Mouse (Mus musculus): ENCODE measurements at regions not wholly inside any gene's neighbourhood (a gene's known extent, or its start where the extent isn't known, plus 50 kb on each side); places are given as distances from the start of the nearest gene placed in this dataset.

DNA sequence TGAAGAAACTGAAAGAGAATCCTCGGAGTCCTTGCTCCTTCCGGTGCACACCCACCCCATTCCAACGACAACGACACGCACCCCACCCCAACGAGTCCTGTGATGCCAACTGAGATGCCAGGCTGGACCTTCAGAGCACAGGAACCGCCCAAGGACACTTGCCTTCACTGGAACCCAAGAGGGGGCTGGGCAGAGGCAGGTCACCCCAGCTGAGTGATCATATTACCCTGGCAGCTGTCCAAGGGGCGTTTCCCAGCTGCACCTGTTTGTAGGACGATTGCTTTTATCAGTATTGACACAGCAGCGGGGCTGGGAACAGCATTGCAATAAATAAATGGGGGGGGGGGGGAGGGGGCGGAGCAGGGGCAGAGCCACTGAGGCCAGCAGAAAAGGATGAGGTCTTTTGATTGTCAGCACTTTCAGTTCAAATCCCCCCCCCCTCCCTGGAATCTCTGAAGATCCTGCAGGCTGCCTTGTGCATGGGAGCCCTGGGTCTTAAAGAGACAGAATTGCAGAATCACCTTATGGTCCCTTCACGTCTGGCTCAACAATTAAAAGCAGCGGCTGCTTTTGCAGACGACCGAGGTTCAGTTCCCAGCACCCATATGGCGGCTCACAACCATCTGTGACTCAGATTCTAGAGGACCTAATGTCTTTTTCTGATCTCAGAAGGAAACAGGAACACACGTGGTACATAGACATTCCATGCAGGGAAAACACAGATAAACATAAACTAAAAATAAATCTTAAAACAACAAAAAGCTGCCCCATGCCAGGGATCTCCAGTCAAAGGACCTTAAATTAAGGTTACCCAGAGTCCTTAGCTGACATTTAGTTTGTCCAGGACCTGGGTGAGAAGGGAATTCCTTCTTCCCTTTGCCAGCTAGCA is 52.0 kb upstream of the Pim1 start:
- TF ChIP-seq CTCF (IDR thresholded peaks at IDR 0.05; ENCODE audit: borderline replicate concordance, extremely low read depth, insufficient read depth, insufficient read length): no peak
- no peak for TF ChIP-seq POLR2A (IDR thresholded peaks at IDR 0.05; ENCODE audit: borderline replicate concordance, extremely low read depth, insufficient read depth, insufficient read length, poor library complexity, severe bottlenecking)
- peak; percentile 71 for DNase-seq (ENCODE audit: low read depth)

DNA sequence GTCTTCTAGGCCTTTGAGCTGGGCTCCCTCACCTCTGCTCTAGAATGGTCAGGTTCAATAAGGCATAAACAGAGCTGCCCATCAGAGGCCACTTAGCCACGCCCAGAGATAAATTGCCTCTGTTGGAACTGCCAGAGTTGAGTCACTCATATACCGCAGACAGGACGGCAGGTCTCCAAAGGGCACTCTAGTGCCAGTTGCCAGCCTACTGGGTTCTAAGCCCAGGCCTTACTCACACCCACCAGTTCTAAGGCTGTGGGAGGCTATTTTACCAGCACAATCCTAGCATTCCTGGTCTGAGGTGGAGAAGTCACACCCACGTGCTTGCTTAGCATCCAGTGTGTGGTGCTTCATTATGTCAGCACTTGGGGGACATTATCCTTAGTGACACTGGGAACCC is 50.6 kb upstream of the Pim1 start:
- no peak for TF ChIP-seq POLR2A (IDR thresholded peaks at IDR 0.05; ENCODE audit: borderline replicate concordance, extremely low read depth, insufficient read depth, insufficient read length, poor library complexity, severe bottlenecking)
- no peak for TF ChIP-seq CTCF (IDR thresholded peaks at IDR 0.05; ENCODE audit: borderline replicate concordance, extremely low read depth, insufficient read depth, insufficient read length)
- no peak for DNase-seq (ENCODE audit: low read depth)

DNA sequence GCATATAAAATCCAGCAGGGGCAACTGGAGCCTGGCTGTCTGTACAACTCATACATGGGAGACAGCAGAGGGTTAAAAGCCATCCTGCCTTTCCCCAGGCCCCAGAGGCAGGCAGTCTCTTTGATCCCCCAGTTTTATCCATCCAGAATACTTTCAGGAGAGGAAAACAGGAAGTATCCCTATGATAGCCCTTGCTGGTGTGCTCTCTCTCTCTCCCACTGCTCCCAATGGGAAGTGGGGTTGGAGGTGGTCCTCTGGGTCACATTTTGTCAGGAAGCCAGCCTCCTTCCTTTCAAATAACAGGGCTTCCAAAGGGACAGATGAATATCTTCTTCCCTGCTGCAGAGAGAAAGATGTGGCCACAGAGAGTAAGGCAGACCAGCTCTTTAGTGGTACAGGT is 50.1 kb upstream of the Pim1 start:
- DNase-seq (ENCODE audit: low read depth): no peak
- TF ChIP-seq CTCF (IDR thresholded peaks at IDR 0.05; ENCODE audit: borderline replicate concordance, extremely low read depth, insufficient read depth, insufficient read length) (no peak), POLR2A (IDR thresholded peaks at IDR 0.05; ENCODE audit: borderline replicate concordance, extremely low read depth, insufficient read depth, insufficient read length, poor library complexity, severe bottlenecking) (no peak)

All from brain, embryonic 14.5 days (tissue).